In the genomic region with DNA sequence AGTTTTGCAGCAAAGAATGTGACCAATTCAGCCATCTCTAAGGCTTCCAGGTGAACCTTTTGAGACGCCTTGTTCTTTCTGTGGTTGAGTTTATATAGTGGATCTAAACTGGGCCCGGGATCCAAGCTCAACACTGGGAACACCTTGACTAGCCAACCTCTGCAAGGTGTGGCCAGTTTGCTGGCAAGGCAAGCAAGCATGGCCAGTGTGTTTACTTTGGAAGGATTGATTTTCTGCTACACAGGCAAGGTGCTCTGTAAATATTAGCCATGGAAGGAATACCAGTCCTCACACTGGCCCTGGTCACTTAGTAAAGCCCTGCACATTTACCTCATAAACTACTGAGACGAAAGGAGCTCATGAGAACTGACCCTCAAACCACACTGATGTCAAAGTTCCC, we compare ENCODE assay signal across 20 mouse cellular contexts.
A peak's percentile ranks its signal among the peaks of the same experiment; 100 is the strongest.
DNase-seq lines count a peak whose midpoint lies in the region; ATAC-seq lines count a peak whose summit lies in the region.
"Had no signal": no experiment of that assay in that cellular context is flagged by ENCODE, and none has a peak within 500 bp of the region (broad histone marks: within the 10 kb centered on the region; RNA-seq: fewer than 3 reads in every experiment).

No protein-coding gene starts in this region.

- H3K4me2 ChIP-seq in stomach, embryonic 14.5 days (replicated peaks; ENCODE audit: low read depth, low read length): no peak overlapping the region
- H3K4me2 ChIP-seq: heart, embryonic 12.5 days; lung, embryonic 15.5 days had no signal

- H3K9ac ChIP-seq in stomach, embryonic 14.5 days (replicated peaks; ENCODE audit: low read depth, low read length): no peak overlapping the region
- H3K9ac ChIP-seq: heart, embryonic 12.5 days; lung, embryonic 15.5 days had no signal

- H3K9me3 ChIP-seq in stomach, embryonic 14.5 days (ENCODE audit: control insufficient read depth, low read depth, low read length): no peaks in the 10 kb centered on the region
- H3K9me3 ChIP-seq: embryonic facial prominence, embryonic 10.5 days; heart, embryonic 12.5 days; lung, embryonic 15.5 days; megakaryocyte, embryonic 14.5 days had no signal

- no peaks in the 10 kb centered on the region for H3K27me3 ChIP-seq in stomach, embryonic 14.5 days (ENCODE audit: control insufficient read depth, insufficient read depth, low read length)
- H3K27me3 ChIP-seq: heart, embryonic 12.5 days; lung, embryonic 15.5 days; megakaryocyte, embryonic 14.5 days; Patski had no signal

- peak overlapping the region; percentile 58; the same call in 1 of the 2 replicates for H3K27ac ChIP-seq in stomach, embryonic 14.5 days (ENCODE audit: low read length)
- H3K27ac ChIP-seq: embryonic facial prominence, embryonic 10.5 days; lung, embryonic 15.5 days had no signal

- H3K36me3 ChIP-seq in stomach, embryonic 14.5 days (ENCODE audit: control insufficient read depth, insufficient read depth, low read length): no peaks in the 10 kb centered on the region
- H3K36me3 ChIP-seq: embryonic facial prominence, embryonic 10.5 days; heart, embryonic 12.5 days; lung, embryonic 15.5 days had no signal

- peaks cover 8% of the 10 kb centered on the region; the same call in 1 of the 2 replicates for H3K4me1 ChIP-seq in stomach, embryonic 14.5 days (ENCODE audit: control insufficient read depth, insufficient read depth, low read length)
- H3K4me1 ChIP-seq: lung, embryonic 15.5 days; megakaryocyte, embryonic 14.5 days had no signal

- ATAC-seq in stomach, embryonic 14.5 days (ENCODE audit: insufficient number of reproducible peaks, insufficient read depth, low FRiP score, low read depth): peak; percentile 77
- no peak for ATAC-seq in erythroid progenitor cell, adult 5-6 weeks (replicated peaks; ENCODE audit: low FRiP score, poor library complexity, severe bottlenecking)
- ATAC-seq: activated CD4-positive, CD25-positive, alpha-beta regulatory T cell, adult 4 months; forebrain, embryonic 14.5 days; hindbrain, embryonic 16.5 days; midbrain, embryonic 16.5 days; Patski had no signal

- WGBS in stomach, embryonic 14.5 days: 61% methylated on average over 3 of the region's 3 CpGs

- H3K4me3 ChIP-seq in stomach, embryonic 14.5 days (ENCODE audit: low read depth, low read length): no peak overlapping the region
- H3K4me3 ChIP-seq: embryonic facial prominence, embryonic 10.5 days; heart, embryonic 12.5 days; lung, embryonic 15.5 days; megakaryocyte, embryonic 14.5 days had no signal

- DNase-seq in kidney, adult 11 months: peak; percentile 74
- peak; percentile 42 to 72 for DNase-seq in kidney, adult 8-10 months
- DNase-seq in kidney, postnatal 36 days: peak; percentile 51 to 67
- DNase-seq in left cerebral cortex, adult 9 months (ENCODE audit: low spot score in 2 of 2): no peak
- no peak for DNase-seq in frontal cortex, postnatal 10 days (ENCODE audit: low spot score in 2 of 2)
- DNase-seq: adrenal gland, postnatal 14 days; cerebellum, adult 18-20 months; layer of hippocampus, postnatal 36 days; left cerebral cortex, postnatal 4 days had no signal

Comparison
In these comparisons a context has a peak if more than half of its experiments do, and no peak if none do; other contexts are left out.
1. DNase-seq: peak in kidney, adult 11 months (single experiment), kidney, adult 8-10 months (2 of 2) and kidney, postnatal 36 days (2 of 2); none in left cerebral cortex, adult 9 months (0 of 2) and frontal cortex, postnatal 10 days (0 of 2).